Mouse (Mus musculus) bone marrow macrophage, adult 2 months (primary cell): ENCODE measurements around the gene Mrps5.
A peak's percentile ranks its signal among the peaks of the same experiment; 100 is the strongest.

Experiments
- CTCF ChIP-seq: IDR thresholded peaks from 2 replicates; pipeline ENCODE4 v1.5.1; 2012; ENCODE audit warnings: low read depth, mild to moderate bottlenecking, low read length, moderate library complexity
- POLR2A ChIP-seq: IDR thresholded peaks from 2 replicates; pipeline ENCODE4 v1.6.1; 2012; ENCODE audit warnings: mild to moderate bottlenecking, low read depth, low read length, borderline replicate concordance

GRCm38 (mm10) chr2:127539494-127539893, 47.5 kb upstream of the Mrps5 start:
- TF ChIP-seq CTCF = peak; percentile 10; the same call in 1 of the 2 replicates
- TF ChIP-seq POLR2A = no peak
